Mouse (Mus musculus) CH12.LX (cell line): ENCODE data around the gene Rap1a. TPM values are rescaled to one million over a fixed set of nuclear protein-coding genes. Genes with fewer than 3 reads are reported as not detected.

ENCODE experiments used
- DNase-seq: peaks from one replicate; pipeline ENCODE4 v3.0.0-alpha.2; 2013; ENCODE audit errors: extremely low read depth
- H3K27ac ChIP-seq: 2 replicates; pipeline ENCODE4 v1.5.1; 2012; ENCODE audit warnings: low read depth, mild to moderate bottlenecking, control low read depth, moderate library complexity; ENCODE audit not compliant: insufficient read depth
- H3K27me3 ChIP-seq: replicated peaks from 2 replicates; pipeline ENCODE3; 2012; ENCODE audit warnings: inconsistent platforms
- H3K36me3 ChIP-seq, 2 experiments: replicated peaks in 1 of 2; 2 replicates each; pipeline versions ENCODE3 to v1.6.1; 2012; ENCODE audit warnings: inconsistent platforms in 1 of 2, low read length in 1 of 2, mild to moderate bottlenecking in 1 of 2, mixed read lengths in 1 of 2, moderate library complexity in 1 of 2; ENCODE audit not compliant: control insufficient read depth in 1 of 2, insufficient read depth in 1 of 2
- H3K4me1 ChIP-seq, 2 experiments: 2 replicates each; pipeline ENCODE4 v1.6.1; 2012; ENCODE audit warnings: inconsistent platforms in 1 of 2, moderate library complexity in 1 of 2; ENCODE audit not compliant: insufficient read depth in 2 of 2, control insufficient read depth in 1 of 2
- H3K4me2 ChIP-seq: 2 replicates; pipeline ENCODE4 v1.6.1; 2012; ENCODE audit warnings: low read depth, mild to moderate bottlenecking, control low read depth; ENCODE audit not compliant: poor library complexity, insufficient read depth, severe bottlenecking
- H3K4me3 ChIP-seq, 3 experiments: fragments of 150-350 bp in 1 of 3; sonication (generic) in 1 of 3; replicated peaks in 1 of 3; 2 replicates each; pipeline versions ENCODE3 to v1.5.1; 2011 to 2012; ENCODE audit warnings: low read depth in 2 of 3, low read length in 2 of 3, mild to moderate bottlenecking in 2 of 3, moderate library complexity in 2 of 3, control low read depth in 1 of 3, improper control_type of control experiment in 1 of 3, inconsistent platforms in 1 of 3, mixed read lengths in 1 of 3; ENCODE audit not compliant: poor library complexity in 1 of 3
- H3K79me2 ChIP-seq: replicated peaks from 2 replicates; pipeline ENCODE4 v1.6.1; 2012; ENCODE audit warnings: mild to moderate bottlenecking, moderate library complexity; ENCODE audit not compliant: control insufficient read depth, poor library complexity, insufficient read depth, severe bottlenecking; ENCODE audit errors: extremely low read depth
- H3K9ac ChIP-seq: 2 replicates; pipeline ENCODE4 v1.6.1; 2012; ENCODE audit warnings: low read depth, mild to moderate bottlenecking, control low read depth, moderate library complexity; ENCODE audit not compliant: insufficient read depth
- H3K9me3 ChIP-seq: replicated peaks from 2 replicates; pipeline ENCODE3; 2012; ENCODE audit warnings: low read length, inconsistent platforms, mixed read lengths
- CTCF ChIP-seq, 2 experiments: IDR thresholded peaks in 1 of 2; conservative IDR thresholded peaks in 1 of 2; 2 replicates each; pipeline ENCODE4 v1.5.1; 2011 to 2012; ENCODE audit warnings: low read depth in 2 of 2, low read length in 2 of 2, improper control_type of control experiment in 1 of 2, inconsistent platforms in 1 of 2, mild to moderate bottlenecking in 1 of 2, moderate library complexity in 1 of 2
- E2F4 ChIP-seq: IDR thresholded peaks from 2 replicates; pipeline ENCODE4 v1.6.1; 2011; ENCODE audit warnings: low read depth, low read length, improper control_type of control experiment; ENCODE audit not compliant: insufficient replicate concordance
- ELF1 ChIP-seq: IDR thresholded peaks from 2 replicates; pipeline ENCODE4 v1.6.1; 2014; ENCODE audit warnings: low read depth, mild to moderate bottlenecking, inconsistent platforms, low read length, improper control_type of control experiment
- EP300 ChIP-seq: IDR thresholded peaks from 2 replicates; pipeline ENCODE4 v1.6.1; 2011; ENCODE audit warnings: low read length, improper control_type of control experiment
- ETS1 ChIP-seq: conservative IDR thresholded peaks from 2 replicates; pipeline ENCODE4 v1.6.1; 2012; ENCODE audit warnings: low read depth, mild to moderate bottlenecking, inconsistent platforms, low read length, improper control_type of control experiment, moderate library complexity
- GABPA ChIP-seq: IDR thresholded peaks from 2 replicates; pipeline ENCODE4 v1.6.1; 2012; ENCODE audit warnings: low read depth, low read length, improper control_type of control experiment, inconsistent platforms; ENCODE audit not compliant: insufficient replicate concordance
- KAT2A ChIP-seq: IDR thresholded peaks from 2 replicates; pipeline ENCODE4 v1.6.1; 2012; ENCODE audit warnings: low read length, improper control_type of control experiment, inconsistent platforms; ENCODE audit not compliant: insufficient replicate concordance
- MAFK ChIP-seq: IDR thresholded peaks from 2 replicates; pipeline ENCODE4 v1.6.1; 2011; ENCODE audit warnings: low read length, improper control_type of control experiment; ENCODE audit not compliant: insufficient replicate concordance
- MXI1 ChIP-seq: IDR thresholded peaks from 2 replicates; pipeline ENCODE4 v1.6.1; 2011; ENCODE audit warnings: mild to moderate bottlenecking, low read depth, low read length, improper control_type of control experiment
- MYC ChIP-seq: IDR thresholded peaks from 2 replicates; pipeline ENCODE4 v1.6.1; 2011; ENCODE audit warnings: low read depth, mild to moderate bottlenecking, improper control_type of control experiment, low read length
- NELFE ChIP-seq: IDR thresholded peaks from 2 replicates; pipeline ENCODE4 v1.6.1; 2011; ENCODE audit warnings: low read depth, low read length, improper control_type of control experiment
- NRF1 ChIP-seq: IDR thresholded peaks from 2 replicates; pipeline ENCODE4 v1.6.1; 2014; ENCODE audit warnings: low read depth, mild to moderate bottlenecking, inconsistent platforms, low read length, improper control_type of control experiment, moderate library complexity
- POLR2AphosphoS2 ChIP-seq: IDR thresholded peaks from 2 replicates; pipeline ENCODE4 v1.6.1; 2011; ENCODE audit warnings: low read depth, low read length, improper control_type of control experiment
- RCOR1 ChIP-seq: conservative IDR thresholded peaks from 2 replicates; pipeline ENCODE4 v1.6.1; 2012; ENCODE audit warnings: low read depth, mild to moderate bottlenecking, inconsistent platforms, low read length, improper control_type of control experiment
- SMC3 ChIP-seq: IDR thresholded peaks from 2 replicates; pipeline ENCODE4 v1.6.1; 2011; ENCODE audit warnings: low read depth, low read length, improper control_type of control experiment
- TBP ChIP-seq: conservative IDR thresholded peaks from 2 replicates; pipeline ENCODE4 v1.6.1; 2011; ENCODE audit warnings: low read depth, low read length, improper control_type of control experiment
- TCF12 ChIP-seq: IDR thresholded peaks from 2 replicates; pipeline ENCODE4 v1.6.1; 2014; ENCODE audit warnings: low read depth, mild to moderate bottlenecking, inconsistent platforms, low read length, improper control_type of control experiment
- USF2 ChIP-seq: conservative IDR thresholded peaks from 2 replicates; pipeline ENCODE4 v1.6.1; 2011; ENCODE audit warnings: low read depth, low read length, improper control_type of control experiment
- ZC3H11A ChIP-seq: IDR thresholded peaks from 2 replicates; pipeline ENCODE4 v1.6.1; 2012; ENCODE audit warnings: low read depth, mild to moderate bottlenecking, inconsistent platforms, low read length, improper control_type of control experiment
- ZMIZ1 ChIP-seq: IDR thresholded peaks from 2 replicates; pipeline ENCODE4 v1.6.1; 2012; ENCODE audit warnings: low read depth, mild to moderate bottlenecking, inconsistent platforms, low read length, improper control_type of control experiment
- ZNF384 ChIP-seq: IDR thresholded peaks from 2 replicates; pipeline ENCODE4 v1.6.1; 2012; ENCODE audit warnings: low read depth, low read length, improper control_type of control experiment, inconsistent platforms
- dilution Hi-C: fragments of 300-500 bp; cut with MboI; formaldehyde crosslinking; loops from 2 replicates; pipeline ENCODE4 v1.14.3; 2020; ENCODE audit warnings: low sequenced_read_pairs; ENCODE audit not compliant: extremely low pct_unique_long_range_greater_than_20kb, extremely low pct_ligation_motif_present
- in situ Hi-C: fragments of 300-500 bp; cut with MboI; formaldehyde crosslinking; loops from 3 replicates; pipeline ENCODE4 v1.14.3; 2019; ENCODE audit warnings: low sequenced_read_pairs, low pct_ligation_motif_present, low pct_unique_long_range_greater_than_20kb, mixed read lengths
- polyA plus RNA-seq: library from polyadenylated mRNA; unstranded; fragments of >175 nt; gene quantifications from 2 replicates; pipeline ENCODE4 v1.2.1, GENCODE M21; 2012; ENCODE audit warnings: low read depth; ENCODE audit not compliant: insufficient read length
- total RNA-seq, 2 experiments: library from RNA; depleted of rRNA; stranded (reverse); fragments of 300-350 nt in 1 of 2; fragments of >200 nt in 1 of 2; gene quantifications; 2 replicates each; pipeline ENCODE4 v1.2.3; 2012 to 2014

The Rap1a gene
- total and polyA plus RNA-seq, 3 experiments: 63.3 to 250 (median 209) TPM

DNA sequence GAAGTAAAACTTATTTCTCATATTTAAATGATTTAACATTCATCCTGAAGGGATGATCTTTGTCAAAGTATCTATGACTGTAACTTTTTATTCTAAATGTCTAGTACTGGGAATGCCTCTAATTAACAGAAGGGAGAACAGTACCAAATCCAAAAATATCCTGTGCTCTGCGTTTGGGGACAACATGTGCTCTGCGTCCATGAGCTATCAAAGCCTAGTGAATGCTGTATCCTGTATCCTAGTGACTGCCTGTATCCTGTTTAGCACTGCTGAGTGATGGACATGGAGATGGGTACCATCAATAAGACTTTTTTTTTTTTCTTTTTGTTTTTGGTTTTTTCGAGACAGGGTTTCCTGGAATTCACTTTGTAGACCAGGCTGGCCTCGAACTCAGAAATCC lies 42.5 kb downstream of the Rap1a start:
- H3K27ac ChIP-seq: no peak overlapping the region
- H3K79me2 ChIP-seq: peaks cover 81% of the 10 kb centered on the region
- no peak for TF ChIP-seq GABPA
- TF ChIP-seq NRF1: no peak
- no peak for TF ChIP-seq TCF12
- TF ChIP-seq ZNF384: no peak
- no peak for TF ChIP-seq POLR2AphosphoS2
- TF ChIP-seq ELF1: no peak
- TF ChIP-seq MYC: no peak
- TF ChIP-seq USF2: no peak
- TF ChIP-seq ZMIZ1: no peak
- no peak for TF ChIP-seq RCOR1
- DNase-seq: no peak
- peaks cover 0 to 29% of the 10 kb centered on the region in 2 experiments for H3K36me3 ChIP-seq
- H3K9me3 ChIP-seq: no peaks in the 10 kb centered on the region
- H3K9ac ChIP-seq: no peak overlapping the region
- no peak overlapping the region for H3K4me2 ChIP-seq
- dilution Hi-C loops: no loop called here
- no peaks in the 10 kb centered on the region for H3K27me3 ChIP-seq
- peaks cover 3 to 75% of the 10 kb centered on the region in 2 experiments for H3K4me1 ChIP-seq
- H3K4me3 ChIP-seq: no peak overlapping the region
- in situ Hi-C loops: no loop called here

DNA sequence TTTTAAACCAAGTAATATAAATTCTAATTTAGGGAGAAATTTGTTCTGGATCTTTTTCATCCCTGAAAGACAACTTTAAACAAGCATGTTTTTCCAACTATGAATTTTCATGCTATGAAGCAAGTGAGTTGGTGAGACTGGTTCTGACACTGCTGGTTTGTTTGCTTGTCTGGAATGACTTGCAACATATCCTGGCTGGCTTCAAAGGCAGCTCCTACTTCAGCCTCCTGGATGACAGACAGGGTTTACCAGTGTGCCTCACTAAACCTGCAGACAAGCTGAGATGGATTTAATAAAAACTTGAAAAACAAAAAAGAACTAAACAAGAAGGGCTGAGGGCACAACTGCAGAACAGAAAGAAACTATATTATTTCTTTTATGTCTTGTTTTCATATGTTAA lies 43.0 kb downstream of the Rap1a start:
- in situ Hi-C loops (no loop called here), dilution Hi-C loops (no loop called here)
- H3K4me2 ChIP-seq: no peak overlapping the region
- no peak for DNase-seq
- no peak overlapping the region for H3K4me3 ChIP-seq
- H3K4me1 ChIP-seq: peaks cover 3 to 70% of the 10 kb centered on the region in 2 experiments
- H3K27ac ChIP-seq: no peak overlapping the region
- H3K9me3 ChIP-seq: no peaks in the 10 kb centered on the region
- peaks cover 0 to 24% of the 10 kb centered on the region in 2 experiments for H3K36me3 ChIP-seq
- TF ChIP-seq TCF12 (no peak), USF2 (no peak), KAT2A (no peak), CTCF (conservative IDR thresholded peaks at IDR 0.05 in 1 of 2, IDR thresholded peaks at IDR 0.05 in 1 of 2; ENCODE audit: low read depth in 2 of 2, low read length in 2 of 2) (no peak), ELF1 (no peak), ZC3H11A (no peak), SMC3 (no peak), MAFK (no peak), E2F4 (no peak), TBP (no peak), MXI1 (no peak), NELFE (no peak), EP300 (no peak), ETS1 (no peak)
- H3K79me2 ChIP-seq: peaks cover 75% of the 10 kb centered on the region
- H3K27me3 ChIP-seq: no peaks in the 10 kb centered on the region
- no peak overlapping the region for H3K9ac ChIP-seq
